ENCODE assay signal across 13 mouse cellular contexts in the genomic region with DNA sequence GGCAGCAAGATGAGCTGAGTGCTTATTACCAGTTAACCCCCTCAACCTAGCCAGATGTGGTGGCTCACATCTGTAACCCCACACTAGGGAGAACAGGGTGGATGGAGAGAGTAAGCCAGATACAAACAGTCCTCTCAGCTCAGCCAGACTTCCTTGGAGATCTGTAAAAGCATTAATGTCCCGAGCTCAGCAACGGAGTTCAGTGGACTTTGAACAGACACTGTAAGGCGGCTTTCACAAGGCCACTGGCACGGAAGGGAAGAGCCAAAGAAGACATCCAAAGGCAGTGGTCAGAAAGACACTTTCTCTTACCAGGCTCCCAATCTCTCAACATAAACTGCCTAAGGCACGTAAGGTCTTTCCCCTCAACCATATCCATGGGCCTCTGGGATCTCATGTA.
"Had no signal": no experiment of that assay in that cellular context is flagged by ENCODE, and none has a peak within 500 bp of the region (broad histone marks: within the 10 kb centered on the region; RNA-seq: fewer than 3 reads in every experiment).

No protein-coding gene starts in this region.

- H3K27me3 ChIP-seq: limb, embryonic 15.5 days; liver, embryonic 12.5 days; neural tube, embryonic 12.5 days had no signal

- H3K9me3 ChIP-seq: limb, embryonic 15.5 days; liver, embryonic 12.5 days; midbrain, embryonic 10.5 days; neural tube, embryonic 12.5 days had no signal

- DNase-seq: lung, embryonic 14.5 days; lung, postnatal 10 days; lung, postnatal 4 days; midbrain, embryonic 14.5 days; retina, postnatal 1 day; right cerebral cortex, postnatal 14 days; thymus, adult 2 months; thymus, postnatal 25 days had no signal

- H3K4me1 ChIP-seq: limb, embryonic 15.5 days; liver, embryonic 12.5 days; midbrain, embryonic 10.5 days; neural tube, embryonic 12.5 days had no signal

- H3K4me3 ChIP-seq: limb, embryonic 15.5 days; liver, embryonic 12.5 days; midbrain, embryonic 10.5 days; neural tube, embryonic 12.5 days had no signal

- H3K9ac ChIP-seq: hindbrain, embryonic 14.5 days; limb, embryonic 15.5 days; liver, embryonic 12.5 days; lung, embryonic 14.5 days; neural tube, embryonic 12.5 days had no signal

- ATAC-seq: liver, embryonic 12.5 days had no signal

- H3K27ac ChIP-seq: hindbrain, embryonic 14.5 days; limb, embryonic 15.5 days; liver, embryonic 12.5 days; midbrain, embryonic 10.5 days; neural tube, embryonic 12.5 days had no signal

- H3K4me2 ChIP-seq: hindbrain, embryonic 14.5 days; limb, embryonic 15.5 days; liver, embryonic 12.5 days; lung, embryonic 14.5 days; neural tube, embryonic 12.5 days had no signal

- H3K36me3 ChIP-seq: limb, embryonic 15.5 days; liver, embryonic 12.5 days; midbrain, embryonic 10.5 days; neural tube, embryonic 12.5 days had no signal
